Mouse (Mus musculus) naive thymus-derived CD4-positive, alpha-beta T cell, adult 5 months (primary cell): ENCODE results near the gene 1110025L11Rik. TPM values are rescaled to one million over a fixed set of nuclear protein-coding genes. Genes with fewer than 3 reads are reported as not detected.

Source experiments
- polyA plus RNA-seq: library from polyadenylated mRNA; unstranded; fragments of 100-300 nt; shearing (Covaris generic); gene quantifications from one replicate; pipeline ENCODE4 v1.2.1, GENCODE M21; 2017

The 1110025L11Rik gene
- not detected for polyA plus RNA-seq

GRCm38 (mm10) chr16:89063902-89064301 lies at the start of gene 1110025L11Rik:
Gene 1110025L11Rik, minus strand, starts transcription at chr16:89064002.

GRCm38 (mm10) chr16:89047783-89048182 lies 16.0 kb downstream of the 1110025L11Rik start, which contains the start of gene Krtap6-5:
Gene Krtap6-5, minus strand, starts transcription at chr16:89047883.

GRCm38 (mm10) chr16:89041372-89041771 lies 22.4 kb downstream of the 1110025L11Rik start, which contains the start of gene Gm10228:
Gene Gm10228, minus strand, starts transcription at chr16:89041472.

GRCm38 (mm10) chr16:89031399-89031798 lies 32.4 kb downstream of the 1110025L11Rik start, which contains the start of gene Krtap6-1:
Gene Krtap6-1, plus strand, starts transcription at chr16:89031699.

GRCm38 (mm10) chr16:89014984-89015383 lies 48.8 kb downstream of the 1110025L11Rik start, which contains the start of gene Gm10229:
Gene Gm10229, plus strand, starts transcription at chr16:89015284.

Other genes with a start within 250 kb of the 1110025L11Rik start
- gene Krtap15, start 243.8 kb downstream of the 1110025L11Rik start, polyA plus RNA-seq = not detected
- not detected for gene Krtap14, start 237.9 kb downstream of the 1110025L11Rik start, polyA plus RNA-seq
- not detected for gene Krtap19-1, start 194.6 kb downstream of the 1110025L11Rik start, polyA plus RNA-seq
- gene Krtap19-2, start 189.7 kb downstream of the 1110025L11Rik start, polyA plus RNA-seq = not detected
- not detected for gene Krtap19-3, start 186.0 kb downstream of the 1110025L11Rik start, polyA plus RNA-seq
- gene Krtap19-4, start 178.9 kb downstream of the 1110025L11Rik start, polyA plus RNA-seq = not detected
- gene Krtap19-5, start 167.5 kb downstream of the 1110025L11Rik start, polyA plus RNA-seq = not detected
- gene Krtap19-9b, start 131.7 kb downstream of the 1110025L11Rik start, polyA plus RNA-seq = not detected
- not detected for gene Krtap16-3, start 101.1 kb downstream of the 1110025L11Rik start, polyA plus RNA-seq
- gene Krtap22-2, start 53.2 kb downstream of the 1110025L11Rik start, polyA plus RNA-seq = not detected
- gene Gm10229, start 48.7 kb downstream of the 1110025L11Rik start, polyA plus RNA-seq = not detected
- not detected for gene Krtap6-1, start 32.3 kb downstream of the 1110025L11Rik start, polyA plus RNA-seq
- not detected for gene Gm10228, start 22.5 kb downstream of the 1110025L11Rik start, polyA plus RNA-seq
- not detected for gene Krtap6-5, start 16.1 kb downstream of the 1110025L11Rik start, polyA plus RNA-seq
- gene Krtap6-3, start 20.0 kb upstream of the 1110025L11Rik start, polyA plus RNA-seq = not detected
- not detected for gene Gm6358, start 76.8 kb upstream of the 1110025L11Rik start, polyA plus RNA-seq
- not detected for gene Gm10061, start 87.1 kb upstream of the 1110025L11Rik start, polyA plus RNA-seq
- not detected for gene Gm9789, start 94.0 kb upstream of the 1110025L11Rik start, polyA plus RNA-seq
- not detected for gene Gm7735, start 105.5 kb upstream of the 1110025L11Rik start, polyA plus RNA-seq
- not detected for gene 1110057P08Rik, start 110.7 kb upstream of the 1110025L11Rik start, polyA plus RNA-seq
- gene Krtap20-2, start 141.9 kb upstream of the 1110025L11Rik start, polyA plus RNA-seq = not detected